Mouse (Mus musculus): ENCODE measurements at regions not wholly inside any gene's neighbourhood (a gene's known extent, or its start where the extent isn't known, plus 50 kb on each side); places are given as distances from the start of the nearest gene placed in this dataset.

- no peak for TF ChIP-seq GATA1 (IDR thresholded peaks at IDR 0.05; ENCODE audit: borderline replicate concordance, low read length)
- TF ChIP-seq FLI1 (IDR thresholded peaks at IDR 0.05; ENCODE audit: low read length): no peak
These were observed 257.2 kb upstream of the Nt5e start for GRCm38 (mm10) chr9:88069834-88070233.

All from megakaryocyte, embryonic 14.5 days (primary cell).